Mouse (Mus musculus) C2C12 (cell line): ENCODE measurements around the gene Capns1.

Source experiments
- CEBPB ChIP-seq: IDR thresholded peaks from one replicate; pipeline ENCODE4 v1.6.1; 2011; ENCODE audit warnings: low read depth, mild to moderate bottlenecking, control low read depth, moderate library complexity
- CTCF ChIP-seq: IDR thresholded peaks from one replicate; pipeline ENCODE4 v1.5.1; 2011; ENCODE audit not compliant: control insufficient read depth, insufficient read depth, insufficient read length
- FOSL1 ChIP-seq: IDR thresholded peaks from one replicate; pipeline ENCODE4 v1.8.0; 2011; ENCODE audit warnings: mild to moderate bottlenecking, low read length; ENCODE audit not compliant: poor library complexity, insufficient read depth, severe bottlenecking
- MAX ChIP-seq: IDR thresholded peaks from one replicate; pipeline ENCODE4 v1.6.1; 2011; ENCODE audit warnings: mild to moderate bottlenecking, control low read depth
- MYOD1 ChIP-seq: IDR thresholded peaks from one replicate; pipeline ENCODE4 v1.6.1; 2011; ENCODE audit warnings: low read depth; ENCODE audit not compliant: control insufficient read depth, insufficient read length
- MYOG ChIP-seq: IDR thresholded peaks from one replicate; pipeline ENCODE4 v1.6.1; 2011; ENCODE audit not compliant: control insufficient read depth, insufficient read length; ENCODE audit errors: extremely low read depth
- USF1 ChIP-seq: IDR thresholded peaks from one replicate; pipeline ENCODE4 v1.6.1; 2011; ENCODE audit warnings: low read depth, mild to moderate bottlenecking, control low read depth, moderate library complexity

- TF ChIP-seq USF1 = no peak
- peak; percentile 35 for TF ChIP-seq CTCF
- no peak for TF ChIP-seq MYOD1
- TF ChIP-seq FOSL1 = no peak
- TF ChIP-seq CEBPB = no peak
- TF ChIP-seq MAX = no peak
- no peak for TF ChIP-seq MYOG
These were observed 34.1 kb upstream of the Capns1 start for GRCm38 (mm10) chr7:30232631-30233148.
